Mouse (Mus musculus) neural tube, embryonic 13.5 days (tissue): ENCODE results near the gene Olfr316. TPM values are rescaled to one million over a fixed set of nuclear protein-coding genes. Genes with fewer than 3 reads are reported as not detected.

Experiments
- polyA plus RNA-seq: library from polyadenylated mRNA; unstranded; fragments of >200 nt; fragmentation: Nextera tagmentation; extraction: Ambion mirVana; gene quantifications from 2 replicates; pipeline ENCODE4 v1.2.1, GENCODE M21; 2015

The Olfr316 gene
- polyA plus RNA-seq, 1 experiment from 2014 or later = not detected

Other genes with a start within 250 kb of the Olfr316 start
- gene Olfr330, start 217.9 kb upstream of the Olfr316 start, polyA plus RNA-seq = not detected in 2 replicates
- gene Olfr329-ps, start 206.3 kb upstream of the Olfr316 start, polyA plus RNA-seq = not detected in 2 replicates
- gene Olfr328, start 197.1 kb upstream of the Olfr316 start, polyA plus RNA-seq = not detected in 2 replicates
- gene Olfr224, start 182.2 kb upstream of the Olfr316 start, polyA plus RNA-seq = 0.14 TPM in 1 of 2 replicates, not detected in the other
- gene Olfr325, start 175.0 kb upstream of the Olfr316 start, polyA plus RNA-seq = not detected in 2 replicates
- gene Olfr324, start 157.6 kb upstream of the Olfr316 start, polyA plus RNA-seq = 0.08 TPM in 1 of 2 replicates, not detected in the other
- gene 2210407C18Rik, start 136.7 kb upstream of the Olfr316 start, polyA plus RNA-seq = not detected in 2 replicates
- gene Olfr323, start 122.2 kb upstream of the Olfr316 start, polyA plus RNA-seq = not detected in 2 replicates
- gene Trim58, start 112.3 kb upstream of the Olfr316 start, polyA plus RNA-seq = 0.11 and 0.22 TPM in 2 replicates
- 0.07 TPM in 1 of 2 replicates, not detected in the other for gene Olfr322, start 94.0 kb upstream of the Olfr316 start, polyA plus RNA-seq
- not detected in 2 replicates for gene Olfr320, start 71.6 kb upstream of the Olfr316 start, polyA plus RNA-seq
- gene Olfr319, start 53.6 kb upstream of the Olfr316 start, polyA plus RNA-seq = not detected in 2 replicates
- not detected in 2 replicates for gene Olfr318, start 28.7 kb upstream of the Olfr316 start, polyA plus RNA-seq
- gene Olfr317, start 13.5 kb upstream of the Olfr316 start, polyA plus RNA-seq = 0.14 and 0.20 TPM in 2 replicates
- gene Olfr315, start 20.5 kb downstream of the Olfr316 start, polyA plus RNA-seq = not detected in 2 replicates
- not detected in 2 replicates for gene Olfr314, start 30.2 kb downstream of the Olfr316 start, polyA plus RNA-seq
- 7.7 and 7.8 TPM in 2 replicates for gene Fam183b, start 49.2 kb downstream of the Olfr316 start, polyA plus RNA-seq
- gene Olfr313, start 62.3 kb downstream of the Olfr316 start, polyA plus RNA-seq = not detected in 2 replicates
- not detected in 2 replicates for gene Olfr312, start 76.5 kb downstream of the Olfr316 start, polyA plus RNA-seq
- gene Olfr311, start 86.5 kb downstream of the Olfr316 start, polyA plus RNA-seq = not detected in 2 replicates
- 19.1 and 22.3 TPM in 2 replicates for gene Gm12258, start 94.4 kb downstream of the Olfr316 start, polyA plus RNA-seq
- 11.1 and 13.0 TPM in 2 replicates for gene 2810021J22Rik, start 114.5 kb downstream of the Olfr316 start, polyA plus RNA-seq
- 6.3 and 7.8 TPM in 2 replicates for gene Zfp39, start 151.5 kb downstream of the Olfr316 start, polyA plus RNA-seq
- not detected in 2 replicates for gene Btnl10, start 165.2 kb downstream of the Olfr316 start, polyA plus RNA-seq
- 576 and 601 TPM in 2 replicates for gene Rnf187, start 186.2 kb downstream of the Olfr316 start, polyA plus RNA-seq
- 278 and 296 TPM in 2 replicates for gene Hist3h2ba, start 196.2 kb downstream of the Olfr316 start, polyA plus RNA-seq
- 124 and 126 TPM in 2 replicates for gene Hist3h2a, start 202.0 kb downstream of the Olfr316 start, polyA plus RNA-seq
- gene Trim17, start 202.0 kb downstream of the Olfr316 start, polyA plus RNA-seq = 0.90 and 1.3 TPM in 2 replicates
- 19.7 and 20.2 TPM in 2 replicates for gene Trim11, start 225.4 kb downstream of the Olfr316 start, polyA plus RNA-seq